Mouse (Mus musculus) bone marrow, adult 2 months (tissue): ENCODE measurements around the gene Pspc1.

Experiments
- CTCF ChIP-seq: fragments of 200-500 bp; IDR thresholded peaks from 2 replicates; pipeline ENCODE4 v1.5.1; 2011; ENCODE audit warnings: low read length, control low read depth; ENCODE audit not compliant: control insufficient read depth, insufficient read depth
- POLR2A ChIP-seq: fragments of 200-500 bp; IDR thresholded peaks from 2 replicates; pipeline ENCODE4 v1.6.1; 2011; ENCODE audit warnings: low read depth, mild to moderate bottlenecking, control low read depth, low read length, borderline replicate concordance; ENCODE audit not compliant: control insufficient read depth

DNA sequence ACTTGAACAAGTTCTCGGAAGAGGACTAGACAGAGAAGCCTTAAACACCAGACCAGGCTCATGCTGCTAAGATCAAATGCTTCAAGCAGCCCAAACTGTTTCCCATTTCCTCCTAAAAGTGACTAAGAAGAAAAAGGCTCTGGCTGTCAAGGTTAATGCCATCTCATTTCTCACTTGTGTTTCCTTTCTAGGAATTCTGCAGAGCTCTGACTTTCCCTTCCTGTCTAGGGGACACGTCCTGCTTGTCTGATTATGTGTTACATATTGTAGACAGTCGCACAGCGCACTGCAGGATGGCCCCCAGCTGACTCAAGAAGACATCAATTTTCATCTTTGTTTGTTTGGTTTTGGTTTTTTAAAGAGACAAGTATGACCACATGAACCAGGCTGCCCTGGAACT is 72.4 kb downstream of the Pspc1 start:
- TF ChIP-seq CTCF (no peak), POLR2A (no peak)
